Mouse (Mus musculus): ENCODE results near the gene Ablim2. TPM values are rescaled to one million over a fixed set of nuclear protein-coding genes. Genes with fewer than 3 reads are reported as not detected.

Gene Ablim2
- polyA plus RNA-seq, 2 experiments, result 0.16 TPM; not detected in 1

GRCm38 (mm10) chr5:35905283-35905682, 147.6 kb downstream of the Ablim2 start:
- WGBS (ENCODE audit: insufficient replicate concordance), result 32% methylated on average over 8 of the region's 8 CpGs
- TF ChIP-seq EP300 (IDR thresholded peaks at IDR 0.05; ENCODE audit: low read depth) (no peak), CTCF (IDR thresholded peaks at IDR 0.05; ENCODE audit: low read depth) (no peak)
- no peak for ATAC-seq (ENCODE audit: insufficient read depth)

GRCm38 (mm10) chr5:35907090-35907489, 149.4 kb downstream of the Ablim2 start:
- no peaks in the 10 kb centered on the region for H3K27me3 ChIP-seq (ENCODE audit: control insufficient read depth, insufficient read depth, low read length)
- no peaks in the 10 kb centered on the region for H3K9me3 ChIP-seq (ENCODE audit: control insufficient read depth, low read length)
- ATAC-seq (ENCODE audit: insufficient read depth) (no peak), DNase-seq (ENCODE audit: low read depth in 3 of 3, low spot score in 3 of 3) (no peak)
- H3K4me3 ChIP-seq (ENCODE audit: insufficient read depth in 1 of 2, low read depth in 2 of 2, low read length in 2 of 2), result no peak overlapping the region
- H3K9ac ChIP-seq (replicated peaks), result no peak overlapping the region
- no peaks in the 10 kb centered on the region; a peak in 1 of 4 replicates for H3K4me1 ChIP-seq (replicated peaks; ENCODE audit: control insufficient read depth in 2 of 2, insufficient read depth in 2 of 2, low read length in 1 of 2)
- 68% methylated on average over 4 of the region's 4 CpGs for WGBS (ENCODE audit: insufficient replicate concordance)
- no peak overlapping the region for H3K27ac ChIP-seq
- no peak overlapping the region for H3K4me2 ChIP-seq (ENCODE audit: low read depth)
- TF ChIP-seq CTCF (IDR thresholded peaks at IDR 0.05; ENCODE audit: low read depth), result no peak
- no peak for TF ChIP-seq EP300 (IDR thresholded peaks at IDR 0.05; ENCODE audit: low read depth)
- H3K36me3 ChIP-seq (replicated peaks; ENCODE audit: control insufficient read depth, insufficient read depth, low read depth), result no peaks in the 10 kb centered on the region

More at GRCm38 (mm10) chr5:35905283-35905682, 147.6 kb downstream of the Ablim2 start:
- no peaks in the 10 kb centered on the region for H3K27me3 ChIP-seq (ENCODE audit: control insufficient read depth, insufficient read depth, low read length)
- H3K27ac ChIP-seq, result no peak overlapping the region
- no peak overlapping the region for H3K4me2 ChIP-seq (ENCODE audit: low read depth)
- DNase-seq (ENCODE audit: low read depth in 3 of 3, low spot score in 3 of 3), result no peak
- H3K36me3 ChIP-seq (replicated peaks; ENCODE audit: control insufficient read depth, insufficient read depth, low read depth), result no peaks in the 10 kb centered on the region
- no peak overlapping the region for H3K4me3 ChIP-seq (ENCODE audit: insufficient read depth in 1 of 2, low read depth in 2 of 2, low read length in 2 of 2)
- H3K9ac ChIP-seq (replicated peaks), result no peak overlapping the region
- no peaks in the 10 kb centered on the region for H3K9me3 ChIP-seq (ENCODE audit: control insufficient read depth, low read length)
- H3K4me1 ChIP-seq (replicated peaks; ENCODE audit: control insufficient read depth in 2 of 2, insufficient read depth in 2 of 2, low read length in 1 of 2), result no peaks in the 10 kb centered on the region; a peak in 1 of 4 replicates

GRCm38 (mm10) chr5:35907633-35908426, 150.2 kb downstream of the Ablim2 start:
- ATAC-seq (ENCODE audit: insufficient read depth) (no peak), DNase-seq (ENCODE audit: low read depth in 3 of 3, low spot score in 3 of 3) (no peak)
- WGBS (ENCODE audit: insufficient replicate concordance), result 60% methylated on average over 15 of the region's 15 CpGs
- no peaks in the 10 kb centered on the region for H3K36me3 ChIP-seq (replicated peaks; ENCODE audit: control insufficient read depth, insufficient read depth, low read depth)
- no peak overlapping the region for H3K9ac ChIP-seq (replicated peaks)
- H3K4me1 ChIP-seq (replicated peaks; ENCODE audit: control insufficient read depth in 2 of 2, insufficient read depth in 2 of 2, low read length in 1 of 2), result no peaks in the 10 kb centered on the region; a peak in 1 of 4 replicates
- no peak overlapping the region for H3K4me2 ChIP-seq (ENCODE audit: low read depth)
- TF ChIP-seq EP300 (IDR thresholded peaks at IDR 0.05; ENCODE audit: low read depth) (no peak), CTCF (IDR thresholded peaks at IDR 0.05; ENCODE audit: low read depth) (no peak)
- H3K4me3 ChIP-seq (ENCODE audit: insufficient read depth in 1 of 2, low read depth in 2 of 2, low read length in 2 of 2), result no peak overlapping the region
- H3K27me3 ChIP-seq (ENCODE audit: control insufficient read depth, insufficient read depth, low read length), result no peaks in the 10 kb centered on the region
- no peak overlapping the region for H3K27ac ChIP-seq
- H3K9me3 ChIP-seq (ENCODE audit: control insufficient read depth, low read length), result no peaks in the 10 kb centered on the region

GRCm38 (mm10) chr5:35908626-35909443, 151.2 kb downstream of the Ablim2 start:
- H3K9me3 ChIP-seq (ENCODE audit: control insufficient read depth, low read length), result no peaks in the 10 kb centered on the region
- no peak for DNase-seq (ENCODE audit: low read depth in 3 of 3, low spot score in 3 of 3)
- 65% methylated on average over 13 of the region's 13 CpGs for WGBS (ENCODE audit: insufficient replicate concordance)

More at GRCm38 (mm10) chr5:35908626-35909443, 151.2 kb downstream of the Ablim2 start:
- H3K27me3 ChIP-seq (ENCODE audit: control insufficient read depth, insufficient read depth, low read length), result no peaks in the 10 kb centered on the region
- H3K27ac ChIP-seq, result no peak overlapping the region
- no peak overlapping the region for H3K4me2 ChIP-seq (ENCODE audit: low read depth)
- no peak overlapping the region for H3K4me3 ChIP-seq (ENCODE audit: insufficient read depth in 1 of 2, low read depth in 2 of 2, low read length in 2 of 2)
- H3K9ac ChIP-seq (replicated peaks), result no peak overlapping the region
- H3K36me3 ChIP-seq (replicated peaks; ENCODE audit: control insufficient read depth, insufficient read depth, low read depth), result no peaks in the 10 kb centered on the region
- no peak for ATAC-seq (ENCODE audit: insufficient read depth)
- H3K4me1 ChIP-seq (replicated peaks; ENCODE audit: control insufficient read depth in 2 of 2, insufficient read depth in 2 of 2, low read length in 1 of 2), result no peaks in the 10 kb centered on the region; a peak in 1 of 4 replicates
- no peak for TF ChIP-seq EP300 (IDR thresholded peaks at IDR 0.05; ENCODE audit: low read depth)
- no peak for TF ChIP-seq CTCF (IDR thresholded peaks at IDR 0.05; ENCODE audit: low read depth)

All from liver, embryonic 14.5 days (tissue).